Mouse (Mus musculus) gastrocnemius, postnatal 10 days (tissue): ENCODE measurements around the gene Lin28b. TPM values are rescaled to one million over a fixed set of nuclear protein-coding genes. Genes with fewer than 3 reads are reported as not detected.

Experiments
- DNase-seq: peaks from one replicate; pipeline ENCODE4 v3.0.0; 2021; ENCODE audit warnings: mixed read lengths
- long read RNA-seq, 2 experiments: library from polyadenylated mRNA; stranded (forward); transcript quantifications; one replicate each; pipeline ENCODE4 v2.0.0; 2021
- total RNA-seq, 2 experiments: library from RNA; stranded (reverse); gene quantifications; 2 replicates each; pipeline ENCODE4 v1.2.3; 2021

Lin28b gene
- not detected for total RNA-seq
- long read RNA-seq, experiment 1, result 0 reads
- long read RNA-seq, experiment 2, result 0 reads

GRCm38 (mm10) chr10:45485761-45486602 lies at the start of gene Lin28b:
Gene Lin28b (minus strand): TSS chr10:45486395.
- DNase-seq, result peak; percentile 30

- no peak for DNase-seq
These were observed 25.6 kb upstream of the Lin28b start for GRCm38 (mm10) chr10:45511764-45512163.

- no peak for DNase-seq
These were observed 24.5 kb upstream of the Lin28b start for GRCm38 (mm10) chr10:45510662-45511061.

- DNase-seq, result no peak
These were observed 14.1 kb upstream of the Lin28b start for GRCm38 (mm10) chr10:45500259-45500658.

- DNase-seq, result no peak
These were observed 380 bp upstream of the Lin28b start for GRCm38 (mm10) chr10:45486603-45486946.

GRCm38 (mm10) chr10:45485226-45485760 lies 902 bp downstream of the Lin28b start:
- DNase-seq, result no peak

GRCm38 (mm10) chr10:45483210-45483609 lies 3.0 kb downstream of the Lin28b start:
- no peak for DNase-seq

- DNase-seq, result peak; percentile 7
These were observed 12.4 kb downstream of the Lin28b start for GRCm38 (mm10) chr10:45473663-45474333.

GRCm38 (mm10) chr10:45473143-45473484 lies 13.1 kb downstream of the Lin28b start:
- DNase-seq, result no peak

- DNase-seq, result no peak
These were observed 13.6 kb downstream of the Lin28b start for GRCm38 (mm10) chr10:45472431-45473142.

GRCm38 (mm10) chr10:45471321-45471720 lies 14.9 kb downstream of the Lin28b start:
- DNase-seq, result no peak

- no peak for DNase-seq
These were observed 16.0 kb downstream of the Lin28b start for GRCm38 (mm10) chr10:45470079-45470739.

- no peak for DNase-seq
These were observed 16.9 kb downstream of the Lin28b start for GRCm38 (mm10) chr10:45469027-45469996.

GRCm38 (mm10) chr10:45468180-45468915 lies 17.8 kb downstream of the Lin28b start:
- no peak for DNase-seq

- no peak for DNase-seq
These were observed 27.6 kb downstream of the Lin28b start for GRCm38 (mm10) chr10:45458637-45459036.

GRCm38 (mm10) chr10:45458074-45458473 lies 28.1 kb downstream of the Lin28b start:
- DNase-seq, result no peak

- DNase-seq, result no peak
These were observed 39.6 kb downstream of the Lin28b start for GRCm38 (mm10) chr10:45446625-45447024.

GRCm38 (mm10) chr10:45446215-45446614 lies 40.0 kb downstream of the Lin28b start:
- no peak for DNase-seq

GRCm38 (mm10) chr10:45422372-45422771 lies 63.8 kb downstream of the Lin28b start:
- no peak for DNase-seq

- DNase-seq, result no peak
These were observed 74.1 kb downstream of the Lin28b start for GRCm38 (mm10) chr10:45412144-45412543.
